Mouse (Mus musculus): ENCODE results near the gene Ftl1.

- TF ChIP-seq CTCF (IDR thresholded peaks at IDR 0.05; ENCODE audit: insufficient read depth, low read depth, low read length): no peak
- no peak for TF ChIP-seq POLR2A (IDR thresholded peaks at IDR 0.05; ENCODE audit: insufficient read depth, low read depth, low read length)
Measured at GRCm38 (mm10) chr7:45498427-45498826, 38.7 kb upstream of the Ftl1 start.
